Mouse (Mus musculus): ENCODE measurements at regions not wholly inside any gene's neighbourhood (a gene's known extent, or its start where the extent isn't known, plus 50 kb on each side); places are given as distances from the start of the nearest gene placed in this dataset.

GRCm38 (mm10) chr15:67513722-67514121 lies 1013.0 kb upstream of the Lrrc6 start:
- TF ChIP-seq CTCF (IDR thresholded peaks at IDR 0.05; ENCODE audit: low read depth) (no peak), EP300 (IDR thresholded peaks at IDR 0.05; ENCODE audit: low read depth) (no peak)
